Mouse (Mus musculus) kidney, postnatal 10 days (tissue): ENCODE measurements at regions not wholly inside any gene's neighbourhood (a gene's known extent, or its start where the extent isn't known, plus 50 kb on each side); places are given as distances from the start of the nearest gene placed in this dataset.

Experiments used
- DNase-seq: peaks from one replicate; pipeline ENCODE4 v3.0.0; 2021; ENCODE audit warnings: mixed read lengths

DNA sequence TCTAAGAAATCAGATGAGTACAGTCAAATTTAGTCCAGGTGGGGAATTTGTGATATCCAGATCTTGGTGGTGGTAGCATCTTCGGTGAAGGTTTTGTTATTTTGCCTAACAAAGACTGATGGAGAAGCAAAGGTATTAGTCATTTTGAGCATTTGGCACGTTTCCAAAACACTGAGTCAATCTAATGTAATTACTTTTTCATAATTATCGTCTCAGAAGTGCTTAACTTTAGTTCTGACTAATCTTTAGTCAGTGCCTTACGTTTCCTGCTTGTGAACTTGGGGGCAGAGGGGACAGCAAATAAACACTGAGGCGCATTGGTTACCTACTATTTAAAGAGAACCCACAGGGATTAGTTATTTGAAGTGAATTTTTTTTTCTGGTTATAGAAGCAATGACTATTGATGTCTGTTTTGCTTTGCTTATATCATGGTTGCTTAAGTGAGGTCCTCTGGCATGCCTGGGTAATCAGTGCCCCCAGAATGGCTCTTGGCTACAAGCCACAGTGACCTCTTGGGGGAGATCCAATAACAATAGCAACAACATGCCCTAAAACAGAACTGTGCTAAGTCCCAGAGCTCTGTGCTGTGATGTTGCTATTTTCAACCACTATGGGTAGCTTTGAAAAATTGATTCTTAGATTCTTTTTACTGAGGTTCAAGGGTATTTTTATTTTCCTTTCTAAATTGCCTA lies 275.1 kb downstream of the Gpat3 start:
- peak; percentile 32 for DNase-seq

DNA sequence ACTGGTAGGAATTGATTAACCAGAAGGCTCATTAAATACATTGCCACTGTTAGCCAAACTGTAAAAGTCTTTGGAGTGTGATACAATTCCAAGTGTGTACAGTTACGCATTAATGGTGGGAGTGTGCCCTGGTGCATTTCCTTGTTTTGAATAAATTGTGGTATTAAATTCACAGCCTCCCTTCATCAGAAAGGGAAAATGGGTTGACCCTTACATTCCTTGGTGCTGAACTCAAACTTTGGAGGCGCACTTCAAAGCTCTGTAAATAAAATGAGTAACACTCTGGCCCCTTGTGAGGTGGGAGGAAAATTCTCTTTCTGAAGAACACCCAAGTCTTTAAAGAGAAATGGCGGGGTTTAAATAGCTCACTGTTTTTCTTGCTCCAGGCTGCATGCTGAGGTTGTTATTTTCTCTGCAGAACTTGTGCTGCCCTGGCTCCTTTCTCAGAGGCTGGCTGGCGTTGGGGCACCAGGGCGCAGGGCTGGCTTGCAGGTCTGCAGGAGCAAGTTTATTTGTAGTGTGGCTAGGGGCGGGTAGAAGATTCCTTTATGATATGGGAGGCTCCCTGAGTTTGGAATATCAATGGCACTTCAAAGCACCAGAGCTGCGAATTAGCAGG lies 266.7 kb downstream of the Gpat3 start:
- peak; percentile 34 for DNase-seq

DNA sequence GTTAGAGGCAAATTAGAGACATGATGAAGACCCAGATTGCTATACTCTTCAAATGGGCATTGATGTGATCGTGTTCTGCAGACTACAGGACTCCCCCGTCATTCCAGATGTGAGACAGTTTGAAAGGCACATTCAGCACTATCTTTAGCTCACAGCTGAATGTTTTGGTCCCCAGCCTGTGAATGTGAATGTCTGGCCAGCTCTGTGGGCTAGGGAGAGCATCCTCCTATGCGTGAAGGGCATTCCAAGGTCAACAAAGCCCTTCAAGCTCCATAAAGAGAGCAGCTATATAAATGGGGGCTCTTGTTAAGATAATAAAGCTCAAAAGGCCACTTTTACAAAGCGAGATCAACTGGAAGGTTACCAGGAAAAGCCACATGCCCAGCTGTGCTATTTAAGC lies 266.1 kb downstream of the Gpat3 start:
- peak; percentile 11 for DNase-seq

DNA sequence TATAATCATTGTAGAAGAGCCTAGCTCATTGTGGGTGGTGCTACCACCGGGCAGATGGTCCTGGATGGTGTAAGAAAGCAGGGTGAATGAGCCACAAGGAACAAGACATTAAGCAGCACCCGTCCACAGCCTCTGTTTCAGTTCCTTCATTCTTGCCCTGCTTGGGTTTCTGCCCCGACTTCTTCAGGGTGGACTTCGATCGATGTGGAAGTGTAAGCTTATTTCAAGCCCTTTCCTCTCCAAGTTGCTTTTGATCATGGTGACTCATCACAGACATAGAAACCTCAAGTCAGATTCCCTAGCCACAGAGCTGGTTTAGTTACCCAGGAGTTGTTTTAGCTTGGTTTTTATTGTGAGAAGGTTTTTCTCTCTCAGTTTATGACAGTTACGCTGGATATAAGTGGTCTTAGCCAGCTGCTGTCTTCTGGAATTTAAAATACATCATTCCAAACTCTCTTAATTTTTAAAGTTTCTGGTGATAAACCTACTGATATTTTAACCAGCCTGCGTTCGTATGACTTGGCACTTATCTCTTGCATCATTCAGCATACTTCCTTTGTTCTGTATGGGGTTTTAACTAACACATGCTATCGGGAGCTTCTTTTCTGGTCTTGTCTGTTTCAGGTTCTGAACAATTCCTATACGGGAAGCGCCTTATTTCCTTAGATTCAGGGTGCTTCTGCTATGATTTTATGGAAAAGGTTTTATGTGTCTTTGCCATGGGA lies 255.6 kb downstream of the Gpat3 start:
- DNase-seq, result no peak

DNA sequence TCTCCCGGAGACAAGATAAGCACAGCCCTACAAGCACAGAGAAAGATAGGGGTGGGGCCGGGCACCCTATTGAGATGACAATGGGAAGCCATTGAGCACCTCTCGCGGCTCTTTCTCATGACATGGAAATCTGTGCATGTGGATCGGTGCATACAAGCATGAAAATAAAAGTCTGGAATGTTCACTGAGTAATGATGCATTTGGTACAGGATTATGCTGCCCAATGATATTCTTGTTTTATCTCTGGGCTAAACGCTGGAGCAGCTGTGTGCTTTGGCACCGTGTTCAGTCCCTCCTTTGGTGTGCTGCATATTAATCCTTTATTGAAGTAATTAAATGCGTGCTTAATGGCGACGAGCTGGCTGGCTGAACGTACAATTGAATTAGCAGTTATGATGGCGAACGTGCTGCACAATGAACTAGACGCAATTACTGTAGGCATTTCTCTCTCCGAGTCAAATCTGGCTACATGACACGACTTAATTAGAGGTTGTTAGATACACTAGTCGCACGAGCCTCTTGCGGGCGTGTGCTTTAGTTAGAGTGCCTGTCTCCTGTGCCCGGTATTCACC lies 245.6 kb downstream of the Gpat3 start:
- no peak for DNase-seq

DNA sequence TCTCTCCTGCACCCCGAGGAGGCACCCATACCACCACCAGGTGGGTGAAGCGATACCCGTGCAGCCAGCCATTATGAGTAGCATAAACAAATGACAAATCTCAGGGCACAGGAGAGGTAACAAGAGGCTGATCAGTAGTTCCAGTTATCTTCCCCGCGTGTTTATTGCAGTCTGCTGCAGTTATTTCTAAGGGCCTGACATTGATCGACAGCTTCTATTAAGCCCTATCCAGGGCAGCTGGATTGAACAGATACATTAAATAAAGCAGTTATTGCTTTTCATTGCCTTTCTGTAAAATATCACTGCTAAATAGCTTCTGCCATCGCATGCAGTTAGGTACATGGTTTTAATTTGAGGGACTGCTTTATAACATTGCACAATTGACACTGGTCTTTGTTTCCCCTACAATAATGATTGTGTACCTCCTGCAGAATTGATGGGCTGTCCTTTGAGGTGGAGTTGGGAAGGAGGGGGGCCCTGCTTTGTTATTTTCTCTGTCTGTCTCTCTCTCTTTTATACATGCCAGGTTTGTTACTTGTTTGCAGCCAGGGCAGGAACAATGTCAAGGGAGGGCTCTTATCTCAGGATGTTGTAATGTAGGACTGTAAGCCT lies 245.0 kb downstream of the Gpat3 start:
- no peak for DNase-seq

DNA sequence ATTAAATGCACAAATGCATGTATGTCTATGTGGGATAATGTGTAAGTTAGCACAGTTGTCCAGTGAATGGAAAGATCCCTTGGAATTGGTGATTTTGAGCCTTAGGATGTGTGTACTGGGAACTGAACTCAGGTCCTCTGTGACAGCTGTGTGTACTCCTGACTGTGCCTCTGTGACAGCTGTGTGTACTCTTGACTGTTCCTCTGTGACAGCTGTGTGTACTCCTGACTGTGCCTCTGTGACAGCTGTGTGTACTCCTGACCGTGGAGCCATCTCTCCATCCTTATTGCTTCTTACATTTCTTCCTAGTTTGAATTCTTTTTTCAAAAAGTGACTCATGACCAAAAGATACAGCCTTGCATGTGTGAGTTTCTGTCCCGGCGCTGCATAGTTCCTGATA lies 239.7 kb downstream of the Gpat3 start:
- DNase-seq, result no peak

DNA sequence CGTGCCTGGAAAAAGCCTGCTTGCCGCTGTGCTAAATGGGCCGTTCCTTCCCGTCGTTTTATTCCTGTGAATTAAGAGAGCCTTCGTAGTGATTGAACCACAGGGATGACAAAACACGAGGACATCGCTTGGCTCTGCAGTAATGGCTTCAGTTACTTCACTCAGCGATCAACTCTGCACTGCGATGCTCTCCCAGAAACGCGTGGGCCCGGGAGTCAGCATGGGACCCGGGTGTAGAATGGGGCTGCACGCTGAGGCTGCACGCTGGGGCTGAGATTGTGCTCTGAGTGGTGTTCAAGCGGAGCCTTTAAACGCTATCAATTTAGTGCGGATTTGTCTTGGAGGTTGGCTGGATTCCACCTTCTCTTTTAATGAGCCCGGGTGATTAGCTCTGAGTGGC lies 237.1 kb downstream of the Gpat3 start:
- no peak for DNase-seq

DNA sequence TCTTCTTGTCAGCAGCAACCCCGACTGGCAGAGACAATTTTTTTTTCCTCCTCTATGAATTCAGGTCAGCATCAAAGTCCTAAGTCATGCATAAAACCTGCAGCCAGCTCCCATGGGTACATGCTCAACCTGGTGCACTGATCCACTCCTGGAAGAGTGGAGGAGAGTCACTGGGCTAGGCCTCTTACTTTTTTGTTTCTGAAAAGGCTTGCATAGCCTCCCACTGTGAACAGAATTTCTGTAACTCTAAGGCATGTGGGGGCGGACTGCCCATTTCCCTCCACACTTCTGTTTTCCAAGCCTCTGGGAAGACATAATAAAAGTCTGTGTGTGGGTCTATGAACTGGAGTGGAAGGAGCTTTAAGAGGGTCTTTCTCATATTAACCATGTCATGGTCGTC lies 218.8 kb downstream of the Gpat3 start:
- no peak for DNase-seq

DNA sequence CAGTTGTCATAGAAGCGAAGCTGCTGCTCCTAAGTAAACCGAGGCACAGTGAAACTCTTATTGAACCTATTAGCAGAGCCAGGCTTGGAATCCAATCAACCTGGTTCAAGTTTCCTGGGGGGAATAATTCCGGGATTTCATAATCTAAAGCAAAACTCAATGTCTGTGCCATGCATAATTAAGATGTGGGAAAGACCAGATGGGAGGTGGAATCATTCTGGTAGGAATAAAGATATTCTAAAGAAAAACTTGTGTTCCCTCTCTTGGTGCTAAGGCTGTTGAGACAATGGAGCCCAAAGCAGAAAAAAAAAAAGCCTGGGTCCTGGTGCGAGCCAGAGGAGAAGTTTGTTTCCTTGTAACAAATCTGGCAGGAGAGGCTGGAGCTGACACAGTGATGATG lies 217.7 kb downstream of the Gpat3 start:
- DNase-seq, result no peak

DNA sequence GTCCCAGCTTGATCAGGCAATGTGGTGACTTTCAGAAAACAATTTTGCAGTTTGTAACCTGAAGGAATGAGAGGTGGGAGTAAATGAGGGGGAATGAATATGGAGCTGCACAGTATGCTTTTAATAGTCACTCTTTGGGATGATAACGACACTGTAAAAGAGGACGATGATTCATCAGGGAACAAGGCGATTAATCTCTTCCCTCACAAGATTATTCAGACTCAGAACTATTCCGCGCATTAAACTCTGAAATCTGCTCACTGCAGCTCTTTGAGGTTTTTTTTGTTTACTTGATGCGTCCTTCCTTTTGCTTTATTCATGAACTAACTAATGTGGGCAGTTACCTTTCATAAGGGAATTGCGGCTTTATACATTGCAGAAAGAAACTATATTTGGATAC lies 206.1 kb downstream of the Gpat3 start:
- DNase-seq, result no peak

DNA sequence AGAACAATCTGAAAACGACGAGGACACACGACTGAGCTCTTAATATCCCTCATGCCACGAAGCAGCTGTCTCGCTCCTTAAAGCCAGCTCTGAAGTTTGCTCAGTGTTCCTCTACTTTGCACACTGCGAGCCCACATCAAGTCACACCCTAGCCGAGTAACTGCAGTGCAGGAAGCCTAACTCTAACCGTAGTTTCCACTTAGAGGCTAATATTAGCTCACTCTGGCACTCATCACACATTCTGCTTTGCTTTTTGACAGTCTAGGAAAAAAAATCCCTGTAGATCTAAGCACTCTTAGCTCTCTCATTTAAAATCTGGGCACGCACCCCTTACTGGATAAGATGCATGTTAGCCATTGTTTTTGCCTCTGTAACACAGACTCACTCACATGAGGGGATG lies 195.0 kb downstream of the Gpat3 start:
- DNase-seq, result no peak

DNA sequence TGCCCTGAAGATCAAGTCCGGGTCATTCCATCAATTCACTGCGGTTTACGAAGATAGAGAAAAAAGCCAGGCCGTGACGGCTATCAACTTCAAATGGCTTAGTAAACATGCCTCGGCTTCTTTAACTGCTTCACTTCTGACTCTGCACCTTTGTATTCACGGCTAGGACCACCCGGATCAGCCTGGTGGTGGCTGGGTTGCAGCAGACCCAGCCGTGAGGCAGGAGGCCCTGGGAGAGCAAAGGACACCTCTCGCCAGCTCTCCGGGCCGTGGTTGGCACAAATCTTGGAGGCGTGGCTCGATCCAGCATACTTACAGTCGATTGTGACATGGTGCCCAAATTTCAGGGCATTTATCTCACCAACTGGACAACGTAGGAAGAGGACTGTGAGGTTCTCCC lies 187.5 kb downstream of the Gpat3 start:
- DNase-seq, result no peak

DNA sequence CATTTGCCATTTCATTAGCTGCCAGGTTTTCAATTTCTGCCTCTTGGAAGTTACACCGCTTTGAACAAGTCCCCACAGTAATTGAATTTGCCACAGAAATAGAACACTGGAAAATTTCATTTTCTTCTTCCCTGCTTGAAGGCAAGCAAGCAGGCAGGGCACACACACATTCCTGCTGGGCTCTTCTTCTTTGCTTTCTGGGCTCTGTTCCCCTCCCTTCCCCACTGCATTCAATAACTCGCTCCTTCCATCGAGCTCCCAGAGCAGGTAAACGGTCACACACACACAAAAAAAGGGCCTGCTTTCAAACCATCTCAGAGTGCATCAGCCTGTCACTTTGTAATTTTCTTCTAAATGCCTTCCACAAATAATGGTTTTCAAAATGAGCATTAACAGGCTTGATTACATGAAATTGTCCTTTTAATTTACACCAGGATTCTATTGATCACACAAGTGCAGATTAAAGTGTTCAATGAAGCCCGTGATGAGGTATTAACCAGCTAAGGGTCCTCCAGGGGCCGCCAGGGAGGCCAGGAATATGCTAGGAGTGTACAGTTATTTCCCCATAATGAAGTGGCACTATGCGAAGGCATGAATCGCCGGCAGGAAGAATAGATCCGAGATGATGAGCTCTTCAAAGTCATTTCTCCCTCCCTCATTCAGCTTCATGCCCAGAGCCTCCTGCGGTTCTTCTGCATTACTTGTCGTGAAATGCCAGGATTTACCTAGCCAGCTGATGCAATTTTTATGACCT lies 186.8 kb downstream of the Gpat3 start:
- DNase-seq, result no peak

DNA sequence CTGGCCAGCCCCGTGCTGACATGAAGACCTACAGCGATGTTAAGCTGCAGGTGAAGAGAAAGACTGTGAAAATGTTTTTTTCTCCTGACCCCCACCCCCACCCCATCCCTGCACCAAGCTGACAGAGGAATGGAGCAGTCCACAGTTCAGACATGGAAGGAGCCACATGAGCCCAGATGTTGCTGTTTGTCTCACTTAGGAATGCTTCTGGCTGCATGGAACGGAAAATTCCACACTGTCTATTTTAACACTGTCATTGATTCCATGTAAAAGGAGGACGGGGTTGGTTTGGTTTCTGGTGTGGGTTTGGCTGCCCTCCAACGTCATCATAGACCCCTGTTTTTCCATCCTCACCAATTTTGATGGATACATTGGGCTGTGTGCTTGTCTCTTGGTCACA lies 179.3 kb downstream of the Gpat3 start:
- no peak for DNase-seq

DNA sequence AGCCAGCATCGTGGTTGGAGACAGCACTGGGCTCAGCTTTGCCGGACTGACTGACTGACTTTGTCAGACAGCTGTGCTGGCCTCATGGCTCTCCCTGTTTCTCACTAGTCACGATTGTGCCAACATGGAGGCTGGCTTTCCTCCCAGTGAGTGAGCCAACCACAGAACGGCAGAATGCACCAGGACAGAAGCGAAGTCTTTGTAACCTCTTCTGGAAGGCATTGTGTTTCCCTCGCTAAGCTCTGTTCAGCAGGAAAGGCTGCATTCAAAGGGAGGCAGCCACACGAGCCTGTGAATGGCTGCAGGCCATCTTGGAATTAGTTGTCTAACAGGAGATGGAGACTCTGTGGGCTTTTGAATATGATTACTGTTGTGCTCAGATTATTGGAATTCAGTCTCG lies 178.3 kb downstream of the Gpat3 start:
- no peak for DNase-seq

DNA sequence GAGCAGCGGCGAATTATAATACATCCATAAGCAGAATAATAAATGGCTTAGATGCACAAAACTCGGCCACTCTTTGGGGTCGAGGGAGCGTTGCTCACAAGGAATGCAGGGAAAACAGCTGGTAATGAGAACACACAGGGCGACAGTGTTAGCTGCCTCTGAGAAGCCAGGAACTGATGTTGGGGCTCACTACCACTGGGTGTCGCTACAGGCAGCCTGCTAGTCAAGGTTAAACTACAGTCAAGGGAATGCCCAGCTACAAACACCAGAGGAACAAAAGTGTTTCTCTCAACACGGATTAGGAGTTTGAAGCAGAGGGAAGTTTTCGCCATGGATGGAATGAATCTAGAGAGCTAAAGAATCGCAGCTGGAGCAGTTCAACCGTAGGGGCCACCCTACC lies 175.3 kb downstream of the Gpat3 start:
- peak; percentile 89 for DNase-seq

DNA sequence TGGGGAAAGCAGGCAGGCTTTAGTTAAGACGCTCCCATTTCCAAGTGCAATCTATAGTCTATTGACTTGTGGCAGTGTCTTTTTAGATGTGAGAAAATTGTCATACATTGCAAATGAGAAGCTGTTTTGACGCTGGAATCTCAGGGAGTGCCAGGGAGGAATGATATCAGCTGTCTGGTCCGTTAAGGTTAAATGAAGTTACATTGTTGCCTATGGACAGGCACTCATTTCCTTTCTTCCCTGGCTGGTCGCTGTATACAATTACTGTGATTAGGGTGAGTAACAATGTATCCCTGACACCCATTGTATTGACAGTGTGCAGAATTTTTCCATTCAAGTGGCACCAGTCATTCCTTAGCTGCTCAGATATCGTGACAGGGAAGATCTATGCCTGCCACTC lies 168.3 kb downstream of the Gpat3 start:
- no peak for DNase-seq

DNA sequence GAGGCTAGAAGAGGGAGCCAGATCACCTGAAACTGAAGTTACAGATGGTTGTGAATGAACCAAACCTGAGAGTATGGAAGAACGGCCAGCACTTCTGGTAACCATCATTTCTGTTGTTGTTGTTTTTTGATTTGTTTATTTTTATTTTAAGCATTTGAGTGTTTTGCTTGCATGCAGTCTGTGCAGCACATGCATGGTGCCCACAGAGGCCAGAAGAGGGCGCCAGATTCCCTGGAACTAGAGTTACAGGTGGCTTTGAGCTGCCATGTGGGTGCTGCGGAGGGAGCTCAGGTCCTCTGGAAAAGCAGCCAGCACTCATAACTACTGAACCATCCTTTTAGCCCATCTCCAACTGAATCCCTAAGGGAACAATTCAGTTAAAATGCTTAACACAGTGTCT lies 159.7 kb downstream of the Gpat3 start:
- no peak for DNase-seq

DNA sequence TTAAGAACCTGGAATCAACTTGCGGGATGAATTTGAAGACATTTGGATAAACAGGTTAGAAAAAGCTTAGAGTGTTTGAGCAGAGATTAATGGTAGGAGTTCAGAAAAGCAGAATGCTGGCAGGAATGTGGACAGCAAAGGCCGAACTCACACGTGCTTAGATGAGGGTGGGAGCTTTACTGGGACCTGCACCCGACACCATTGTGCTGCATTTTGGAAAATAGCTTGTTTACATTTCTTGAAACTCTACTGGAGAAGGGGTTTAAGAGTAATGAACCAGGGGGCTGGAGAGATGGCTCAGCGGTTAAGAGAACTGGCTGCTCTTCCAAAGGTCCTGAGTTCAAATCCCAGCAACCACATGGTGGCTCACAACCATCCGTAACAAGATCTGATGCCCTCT lies 154.9 kb downstream of the Gpat3 start:
- no peak for DNase-seq

DNA sequence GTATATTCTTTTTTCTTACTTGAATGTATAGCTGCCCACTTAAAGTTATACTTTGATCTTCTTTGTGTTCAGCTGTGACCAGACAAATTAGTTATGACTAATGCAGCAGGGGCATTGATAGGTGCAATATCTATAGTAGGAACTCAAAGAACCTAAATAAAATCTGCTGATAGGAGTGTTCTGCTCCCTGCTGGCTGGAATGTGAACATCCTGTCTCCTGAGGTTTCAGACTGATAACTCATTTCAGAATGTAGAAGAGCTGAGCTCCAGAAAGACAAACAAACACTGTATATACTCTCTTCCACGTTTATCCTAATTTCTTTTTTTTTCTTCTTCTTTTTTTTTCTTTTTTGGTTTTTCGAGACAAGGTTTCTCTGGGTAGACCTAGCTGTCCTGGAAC lies 146.9 kb downstream of the Gpat3 start:
- peak; percentile 19 for DNase-seq

DNA sequence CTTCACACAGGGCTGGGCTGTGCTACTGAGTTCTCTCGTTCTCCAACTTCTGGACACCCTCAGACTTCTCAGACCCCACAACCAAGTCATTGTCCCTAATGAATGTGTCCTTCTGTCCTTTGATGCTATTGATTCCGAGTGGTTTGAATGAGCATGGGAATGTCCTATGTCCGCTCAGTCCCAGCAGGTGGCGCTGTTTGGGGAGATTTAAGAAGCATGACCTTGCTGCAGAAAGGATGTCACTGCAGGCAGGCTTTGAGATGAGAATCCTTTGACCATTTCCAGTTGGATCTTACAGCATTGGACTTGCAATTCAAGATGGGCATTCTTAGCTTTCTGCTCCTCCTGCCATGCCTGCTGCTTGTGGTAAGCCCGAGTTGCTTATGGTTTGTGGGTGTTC lies 146.1 kb downstream of the Gpat3 start:
- peak; percentile 75 for DNase-seq

DNA sequence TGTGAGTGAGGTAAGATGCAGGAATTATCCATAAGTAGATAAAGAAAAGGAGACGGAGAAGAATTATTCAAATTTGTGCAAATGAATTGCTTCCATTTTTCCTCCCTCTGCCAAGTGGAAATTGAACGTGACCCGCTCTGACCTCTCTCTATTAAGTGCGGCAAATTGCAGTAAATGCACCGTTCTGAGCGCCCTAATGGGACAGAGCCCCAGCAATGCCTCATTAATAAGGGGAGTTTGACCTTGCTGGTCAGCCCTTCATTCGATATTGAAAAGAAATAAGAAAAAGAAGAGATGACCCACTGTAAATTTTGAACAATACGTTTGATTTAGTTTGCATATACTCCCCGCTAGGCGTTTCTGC lies 137.0 kb downstream of the Gpat3 start:
- no peak for DNase-seq
